Mouse (Mus musculus) gastrocnemius, adult 2 months (tissue): Measurements from ENCODE around the gene Pkd1. TPM values are rescaled to one million over a fixed set of nuclear protein-coding genes. Genes with fewer than 3 reads are reported as not detected.

Experiments used
- DNase-seq: peaks from one replicate; pipeline ENCODE4 v3.0.0; 2022
- H3K27ac ChIP-seq: fragments of 200-600 bp; 2 replicates; pipeline ENCODE4 v1.8.1; 2022; ENCODE audit warnings: mild to moderate bottlenecking
- H3K4me3 ChIP-seq: fragments of 200-600 bp; 2 replicates; pipeline ENCODE4 v1.8.1; 2022; ENCODE audit warnings: mild to moderate bottlenecking, moderate library complexity
- CTCF ChIP-seq: fragments of 200-600 bp; IDR thresholded peaks from 2 replicates; pipeline ENCODE4 v1.8.1; 2022; ENCODE audit warnings: antibody characterized with exemption, mild to moderate bottlenecking, moderate library complexity
- intact Hi-C: fragments of 180-260 bp; cut with DNase I; formaldehyde crosslinking; loops from one replicate; pipeline ENCODE4 v1.15.1; 2025
- total RNA-seq, 2 experiments: library from RNA; stranded (reverse); gene quantifications; 2 replicates each; pipeline ENCODE4 v1.2.3; 2021

The Pkd1 gene
- total RNA-seq, 2 experiments from 2014 or later, result 18.3 to 25.0 TPM

- H3K27ac ChIP-seq, result 0 out of 2 replicates have a peak overlapping the region, but pooled peaks have one; percentile 31
- intact Hi-C loops, result loop anchor here (5.0 kb wide), 2 partner anchors 37 to 108 kb away; partner anchors contain the start of genes Caskin1, Nthl1 and Tsc2
- DNase-seq, result no peak
- no peak overlapping the region for H3K4me3 ChIP-seq
- no peak for TF ChIP-seq CTCF
These were observed 24.9 kb upstream of the Pkd1 start for GRCm38 (mm10) chr17:24524734-24525133.

- no peak for TF ChIP-seq CTCF
- intact Hi-C loops, result loop anchor here (5.0 kb wide), 2 partner anchors 40 to 105 kb away; partner anchors contain the start of genes Caskin1, Nthl1 and Tsc2
- peak overlapping the region; percentile 94 for H3K27ac ChIP-seq
- DNase-seq, result no peak
- H3K4me3 ChIP-seq, result peak overlapping the region; percentile 77
These were observed 22.3 kb upstream of the Pkd1 start for GRCm38 (mm10) chr17:24527315-24527714.

- DNase-seq, result peak; percentile 94
- TF ChIP-seq CTCF, result no peak
- peak within 1 kb of the TSS; percentile 87 for H3K4me3 ChIP-seq
- intact Hi-C loops, result loop anchor here (2.0 to 5.0 kb wide), 3 partner anchors 41 to 125 kb away; partner anchors contain the start of genes Caskin1, Nthl1 and Tsc2
- peak within 1 kb of the TSS; percentile 94 for H3K27ac ChIP-seq
These were observed 21.7 kb upstream of the Pkd1 start, which contains the start of gene Traf7 for GRCm38 (mm10) chr17:24527723-24528559. Gene Traf7, minus strand, starts transcription at chr17:24527938.

GRCm38 (mm10) chr17:24528560-24528918 lies 21.1 kb upstream of the Pkd1 start:
- intact Hi-C loops, result loop anchor here (2.0 to 5.0 kb wide), 3 partner anchors 41 to 124 kb away; partner anchors contain the start of genes Caskin1, Nthl1 and Tsc2
- Histone ChIP-seq H3K27ac (peak overlapping the region; percentile 84), H3K4me3 (peak overlapping the region; percentile 87)
- TF ChIP-seq CTCF, result no peak
- no peak for DNase-seq

- intact Hi-C loops, result loop anchor here (2.0 to 5.0 kb wide), 3 partner anchors 42 to 124 kb away; partner anchors contain the start of genes Caskin1, Nthl1 and Tsc2
- DNase-seq, result peak; percentile 58
These were observed 20.6 kb upstream of the Pkd1 start for GRCm38 (mm10) chr17:24529007-24529451.

GRCm38 (mm10) chr17:24529883-24530282 lies 19.8 kb upstream of the Pkd1 start:
- no peak overlapping the region; the same call in 1 of the 2 replicates for H3K27ac ChIP-seq
- intact Hi-C loops, result loop anchor here (2.0 to 5.0 kb wide), 3 partner anchors 43 to 123 kb away; partner anchors contain the start of genes Caskin1, Nthl1 and Tsc2
- no peak for DNase-seq
- no peak overlapping the region for H3K4me3 ChIP-seq
- TF ChIP-seq CTCF, result no peak

More at GRCm38 (mm10) chr17:24529007-24529451, 20.6 kb upstream of the Pkd1 start:
- TF ChIP-seq CTCF, result peak; percentile 80
- Histone ChIP-seq H3K4me3 (peak overlapping the region; percentile 87), H3K27ac (peak overlapping the region; percentile 84)

- Histone ChIP-seq H3K27ac (no peak overlapping the region), H3K4me3 (no peak overlapping the region)
- intact Hi-C loops, result no loop called here
- DNase-seq, result no peak
- TF ChIP-seq CTCF, result no peak
These were observed 19.1 kb upstream of the Pkd1 start for GRCm38 (mm10) chr17:24530361-24531050.

- H3K4me3 ChIP-seq, result no peak overlapping the region
- no peak for TF ChIP-seq CTCF
- DNase-seq, result no peak
- intact Hi-C loops, result no loop called here
- H3K27ac ChIP-seq, result no peak overlapping the region
These were observed 18.6 kb upstream of the Pkd1 start for GRCm38 (mm10) chr17:24531064-24531463.

GRCm38 (mm10) chr17:24532045-24532444 lies 17.6 kb upstream of the Pkd1 start:
- Histone ChIP-seq H3K27ac (no peak overlapping the region), H3K4me3 (no peak overlapping the region)
- intact Hi-C loops, result no loop called here
- no peak for DNase-seq
- no peak for TF ChIP-seq CTCF

GRCm38 (mm10) chr17:24533099-24533992 lies 16.3 kb upstream of the Pkd1 start:
- Histone ChIP-seq H3K27ac (peak overlapping the region; percentile 40), H3K4me3 (peak overlapping the region; percentile 71)
- peak; percentile 22; the same call in 1 of the 2 replicates for TF ChIP-seq CTCF
- peak; percentile 92 for DNase-seq
- intact Hi-C loops, result no loop called here

GRCm38 (mm10) chr17:24534160-24534718 lies 15.4 kb upstream of the Pkd1 start, which contains the start of gene Rab26:
Gene Rab26, minus strand, starts transcription at chr17:24534210.
- Histone ChIP-seq H3K27ac (peak within 1 kb of the TSS; percentile 40), H3K4me3 (peak within 1 kb of the TSS; percentile 71)
- intact Hi-C loops, result loop anchor here (2.0 kb wide), 1 partner anchor 39 kb away; no protein-coding TSS in a partner anchor
- no peak for TF ChIP-seq CTCF
- DNase-seq, result no peak
